Mouse (Mus musculus) urinary bladder, adult 2 months (tissue): ENCODE measurements at regions not wholly inside any gene's neighbourhood (a gene's known extent, or its start where the extent isn't known, plus 50 kb on each side); places are given as distances from the start of the nearest gene placed in this dataset.
A peak's percentile ranks its signal among the peaks of the same experiment; 100 is the strongest.
"Not testable (repeated sequence)": the region's sequence is repeated elsewhere in the genome, so short reads cannot be mapped to it uniquely, and the experiment has no call there.

Experiments
- DNase-seq: peaks from one replicate; pipeline ENCODE4 v3.0.0; 2022; ENCODE audit warnings: low spot score

GRCm38 (mm10) chr6:3201507-3201906, 197.9 kb downstream of the Samd9l start:
- not testable (repeated sequence) for DNase-seq

GRCm38 (mm10) chr6:3201107-3201506, 198.3 kb downstream of the Samd9l start:
- DNase-seq = no peak

GRCm38 (mm10) chr6:3200586-3200985, 198.8 kb downstream of the Samd9l start:
- DNase-seq = peak; percentile 94

- not testable (repeated sequence) for DNase-seq
Measured at GRCm38 (mm10) chr6:3192424-3192820, 206.9 kb downstream of the Samd9l start.

- DNase-seq = not testable (repeated sequence)
Measured at GRCm38 (mm10) chr6:3191695-3192423, 207.5 kb downstream of the Samd9l start.

GRCm38 (mm10) chr6:3183819-3184199, 215.6 kb downstream of the Samd9l start:
- peak; percentile 38 for DNase-seq

- peak; percentile 64 for DNase-seq
Measured at GRCm38 (mm10) chr6:3182889-3183818, 216.2 kb downstream of the Samd9l start.

GRCm38 (mm10) chr6:3182424-3182841, 216.9 kb downstream of the Samd9l start:
- peak; percentile 30 for DNase-seq

- DNase-seq = not testable (repeated sequence)
Measured at GRCm38 (mm10) chr6:3179603-3180348, 219.6 kb downstream of the Samd9l start.

GRCm38 (mm10) chr6:3169479-3169878, 229.9 kb downstream of the Samd9l start:
- DNase-seq = not testable (repeated sequence)

- DNase-seq = not testable (repeated sequence)
Measured at GRCm38 (mm10) chr6:3166149-3166548, 233.2 kb downstream of the Samd9l start.

- DNase-seq = not testable (repeated sequence)
Measured at GRCm38 (mm10) chr6:3151901-3152300, 247.5 kb downstream of the Samd9l start.

- not testable (repeated sequence) for DNase-seq
Measured at GRCm38 (mm10) chr6:3137823-3138222, 261.5 kb downstream of the Samd9l start.

- DNase-seq = not testable (repeated sequence)
Measured at GRCm38 (mm10) chr6:3133763-3134162, 265.6 kb downstream of the Samd9l start.

GRCm38 (mm10) chr6:3116296-3116695, 283.1 kb downstream of the Samd9l start:
- not testable (repeated sequence) for DNase-seq
